Mouse (Mus musculus): ENCODE measurements around the gene Cpeb4.

The Cpeb4 gene

GRCm38 (mm10) chr11:31902251-31903001, 30.4 kb downstream of the Cpeb4 start:
- DNase-seq: no peak

- no peak for DNase-seq
These were observed 34.5 kb downstream of the Cpeb4 start for GRCm38 (mm10) chr11:31906499-31906898.

- DNase-seq: no peak
These were observed 35.6 kb downstream of the Cpeb4 start for GRCm38 (mm10) chr11:31907650-31908049.

GRCm38 (mm10) chr11:31912958-31913357, 40.9 kb downstream of the Cpeb4 start:
- DNase-seq: no peak

- DNase-seq: no peak
These were observed 45.8 kb downstream of the Cpeb4 start for GRCm38 (mm10) chr11:31917769-31918168.

GRCm38 (mm10) chr11:31930051-31930450, 58.0 kb downstream of the Cpeb4 start:
- no peak for DNase-seq

- no peak for DNase-seq
These were observed 63.6 kb downstream of the Cpeb4 start for GRCm38 (mm10) chr11:31935652-31936051.

GRCm38 (mm10) chr11:31936910-31937525, 65.0 kb downstream of the Cpeb4 start:
- DNase-seq: no peak

- peak; percentile 50 for DNase-seq
These were observed 69.1 kb downstream of the Cpeb4 start for GRCm38 (mm10) chr11:31940898-31941639.

- DNase-seq: no peak
These were observed 69.9 kb downstream of the Cpeb4 start for GRCm38 (mm10) chr11:31941640-31942638.

- no peak for DNase-seq
These were observed 73.5 kb downstream of the Cpeb4 start for GRCm38 (mm10) chr11:31945471-31945870.

- DNase-seq: no peak
These were observed 76.7 kb downstream of the Cpeb4 start for GRCm38 (mm10) chr11:31948462-31949330.

GRCm38 (mm10) chr11:31949331-31949785, 77.3 kb downstream of the Cpeb4 start:
- peak; percentile 85 for DNase-seq

GRCm38 (mm10) chr11:31960071-31960470, 88.1 kb downstream of the Cpeb4 start:
- no peak for DNase-seq

- no peak for DNase-seq
These were observed 92.0 kb downstream of the Cpeb4 start for GRCm38 (mm10) chr11:31963993-31964392.

GRCm38 (mm10) chr11:31965256-31966134, 93.5 kb downstream of the Cpeb4 start, which contains the start of gene 4930524B15Rik:
TSS of gene 4930524B15Rik (plus strand) at chr11:31965592.
- DNase-seq: peak; percentile 71

- DNase-seq: no peak
These were observed 102.1 kb downstream of the Cpeb4 start for GRCm38 (mm10) chr11:31974132-31974531.

GRCm38 (mm10) chr11:31974826-31975225, 102.8 kb downstream of the Cpeb4 start:
- DNase-seq: no peak

GRCm38 (mm10) chr11:31975678-31976077, 103.7 kb downstream of the Cpeb4 start:
- no peak for DNase-seq

- no peak for DNase-seq
These were observed 104.1 kb downstream of the Cpeb4 start for GRCm38 (mm10) chr11:31976137-31976536.
